Comparison of ENCODE assay signal across 26 mouse cellular contexts in the genomic region with DNA sequence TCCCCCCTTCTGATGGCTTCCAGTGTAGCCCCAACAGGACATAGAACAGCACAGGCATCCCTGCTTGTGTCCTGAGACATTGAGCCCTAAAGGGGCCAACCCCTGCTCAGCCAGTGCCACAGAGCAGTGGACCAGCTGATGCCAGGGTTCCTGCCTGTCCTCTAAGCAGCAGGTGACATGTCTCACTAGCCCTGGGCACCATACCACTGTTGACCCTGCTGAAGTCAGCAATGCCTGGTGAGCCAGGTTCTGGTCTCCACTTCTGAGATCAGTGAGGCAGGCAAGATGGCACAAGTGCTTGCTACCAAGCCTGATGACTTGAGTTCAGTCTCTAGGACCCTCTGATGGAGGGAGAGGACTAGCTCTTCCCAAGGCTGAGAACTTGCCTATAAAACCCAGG. TPM values are rescaled to one million over a fixed set of nuclear protein-coding genes. Genes with fewer than 3 reads are reported as not detected.
"Had no signal": no experiment of that assay in that cellular context is flagged by ENCODE, and none has a peak within 500 bp of the region (broad histone marks: within the 10 kb centered on the region; RNA-seq: fewer than 3 reads in every experiment).

No protein-coding gene starts in this region.

- H3K4me2 ChIP-seq: heart, embryonic 12.5 days; hindbrain, embryonic 12.5 days; hindbrain, embryonic 14.5 days; kidney, embryonic 15.5 days; limb, embryonic 13.5 days; limb, embryonic 15.5 days had no signal

- H3K9ac ChIP-seq: heart, embryonic 12.5 days; hindbrain, embryonic 12.5 days; hindbrain, embryonic 14.5 days; kidney, embryonic 15.5 days; limb, embryonic 15.5 days had no signal

- DNase-seq: gastrocnemius, adult 2 months; gastrocnemius, postnatal 10 days; gastrocnemius, postnatal 25 days; heart, adult 18-20 months; heart, postnatal 10 days; heart, postnatal 4 days; kidney, adult 18-20 months; kidney, adult 8-10 months; kidney, postnatal 14 days; kidney, postnatal 36 days; layer of hippocampus, adult 9-11 months; layer of hippocampus, postnatal 36 days; left cerebral cortex, postnatal 4 days had no signal

- H3K27ac ChIP-seq: gastrocnemius, adult 2 months; heart, embryonic 10.5 days; hindbrain, embryonic 10.5 days; hindbrain, embryonic 12.5 days; hindbrain, embryonic 14.5 days; kidney, postnatal 0 days; limb, embryonic 15.5 days had no signal

- ATAC-seq: hindbrain, embryonic 16.5 days; inflammation-experienced regulatory T-cells, adult 6 months; intestine, embryonic 16.5 days had no signal

- H3K27me3 ChIP-seq: heart, embryonic 12.5 days; hindbrain, embryonic 12.5 days; kidney, embryonic 15.5 days; limb, embryonic 13.5 days; limb, embryonic 15.5 days had no signal

- H3K9me3 ChIP-seq: heart, embryonic 10.5 days; heart, embryonic 12.5 days; hindbrain, embryonic 10.5 days; hindbrain, embryonic 12.5 days; kidney, embryonic 15.5 days; limb, embryonic 13.5 days; limb, embryonic 15.5 days had no signal

- H3K4me3 ChIP-seq: gastrocnemius, adult 2 months; heart, embryonic 10.5 days; heart, embryonic 12.5 days; hindbrain, embryonic 10.5 days; hindbrain, embryonic 12.5 days; kidney, embryonic 15.5 days; limb, embryonic 13.5 days; limb, embryonic 15.5 days had no signal

RNA-seq across cellular contexts. Expression of gene AB124611, which starts 20.2 kb away (rescaled TPM):
- total RNA-seq: layer of hippocampus, adult 18-20 months had no signal
